Comparison of ENCODE assay signal across 8 mouse cellular contexts in genomic region chr15:98992086-98992912, GRCm38 (mm10). TPM values are rescaled to one million over a fixed set of nuclear protein-coding genes. Genes with fewer than 3 reads are reported as not detected.
DNase-seq lines count a peak whose midpoint lies in the region; ATAC-seq and TF ChIP-seq lines count a peak whose summit lies in the region.

No protein-coding gene starts in this region.

- no peak for TF ChIP-seq POLR2A in olfactory bulb, adult 2 months (IDR thresholded peaks at IDR 0.05; ENCODE audit: insufficient read depth, low read depth, low read length)

- WGBS in embryonic facial prominence, embryonic 13.5 days = 24% methylated on average over 17 of the region's 17 CpGs
- WGBS in lung, embryonic 15.5 days = 28% methylated on average over 17 of the region's 17 CpGs
- 12% methylated on average over 17 of the region's 17 CpGs for WGBS in olfactory bulb, adult 2 months

- H3K9ac ChIP-seq in embryonic facial prominence, embryonic 13.5 days = peak overlapping the region; percentile 78; the same call in 1 of the 2 replicates
- peak overlapping the region; percentile 55 for H3K9ac ChIP-seq in lung, embryonic 15.5 days

- ATAC-seq in embryonic facial prominence, embryonic 13.5 days (ENCODE audit: insufficient number of reproducible peaks, insufficient read depth, low FRiP score, low TSS enrichment, low read depth) = no peak
- peak; percentile 47; the same call in 1 of the 2 replicates for ATAC-seq in lung, embryonic 15.5 days (ENCODE audit: borderline replicate concordance, extremely low read depth, low FRiP score, low TSS enrichment)

- H3K4me3 ChIP-seq in embryonic facial prominence, embryonic 13.5 days = peak overlapping the region; percentile 48
- H3K4me3 ChIP-seq in lung, embryonic 15.5 days = peak overlapping the region; percentile 37
- no peak overlapping the region for H3K4me3 ChIP-seq in olfactory bulb, adult 2 months (ENCODE audit: insufficient read depth, low read depth, low read length)

- no peaks in the 10 kb centered on the region for H3K27me3 ChIP-seq in embryonic facial prominence, embryonic 13.5 days
- no peaks in the 10 kb centered on the region for H3K27me3 ChIP-seq in lung, embryonic 15.5 days

- peak overlapping the region; percentile 73 for H3K4me2 ChIP-seq in embryonic facial prominence, embryonic 13.5 days
- H3K4me2 ChIP-seq in lung, embryonic 15.5 days = peak overlapping the region; percentile 71

- DNase-seq in A20 (ENCODE audit: low read depth, low spot score) (peak; percentile 92), NIH3T3 (ENCODE audit: low read depth) (peak; percentile 74)
- DNase-seq in heart, postnatal 36 days = peak; percentile 55 to 66
- DNase-seq in layer of hippocampus, adult 9-11 months = peak; percentile 92
- DNase-seq in ovary, postnatal 36 days (ENCODE audit: low spot score) = no peak

- H3K9me3 ChIP-seq in embryonic facial prominence, embryonic 13.5 days = no peaks in the 10 kb centered on the region
- H3K9me3 ChIP-seq in lung, embryonic 15.5 days = no peaks in the 10 kb centered on the region

- intact Hi-C loops in heart, postnatal 36 days (cut with DNase I) = no loop called here

- H3K4me1 ChIP-seq in embryonic facial prominence, embryonic 13.5 days = peaks cover 50% of the 10 kb centered on the region
- peaks cover 48% of the 10 kb centered on the region for H3K4me1 ChIP-seq in lung, embryonic 15.5 days
- peaks cover 32% of the 10 kb centered on the region for H3K4me1 ChIP-seq in olfactory bulb, adult 2 months (ENCODE audit: control insufficient read depth, insufficient read depth, low read length)

- H3K36me3 ChIP-seq in embryonic facial prominence, embryonic 13.5 days = no peaks in the 10 kb centered on the region
- H3K36me3 ChIP-seq in lung, embryonic 15.5 days = no peaks in the 10 kb centered on the region

- H3K27ac ChIP-seq in embryonic facial prominence, embryonic 13.5 days = peak overlapping the region; percentile 91
- H3K27ac ChIP-seq in lung, embryonic 15.5 days = peak overlapping the region; percentile 93
- peak overlapping the region; percentile 93 for H3K27ac ChIP-seq in olfactory bulb, adult 2 months (ENCODE audit: insufficient read depth, low read depth, low read length)

- TF ChIP-seq CTCF in olfactory bulb, adult 2 months (IDR thresholded peaks at IDR 0.05; ENCODE audit: insufficient read depth, low read depth, low read length) = no peak

RNA-seq across cellular contexts. Expression of gene Tuba1c, which starts 37.4 kb away (rescaled TPM):
- polyA plus RNA-seq in embryonic facial prominence, embryonic 13.5 days (2015; fragmentation: Nextera tagmentation; extraction: Ambion mirVana) = 109 and 124 TPM in 2 replicates
- 10 to 100 TPM; 29.7 to 33.9 TPM for total RNA-seq in heart, postnatal 36 days (2021)
- 211 and 224 TPM in 2 replicates for polyA plus RNA-seq in lung, embryonic 15.5 days (2015; fragmentation: Nextera tagmentation; extraction: Ambion mirVana)
- not detected in 2 replicates for polyA plus RNA-seq in olfactory bulb, adult 2 months (2012; ENCODE audit: insufficient read depth, insufficient read length, low replicate concordance, missing spikeins)

RNA-seq across cellular contexts. Expression of gene Tuba1a, which starts 38.8 kb away (rescaled TPM):
- 1,291 and 1,480 TPM in 2 replicates for polyA plus RNA-seq in embryonic facial prominence, embryonic 13.5 days (2015; fragmentation: Nextera tagmentation; extraction: Ambion mirVana)
- 10 to 100 TPM; 73.0 to 74.5 TPM for total RNA-seq in heart, postnatal 36 days (2021)
- polyA plus RNA-seq in lung, embryonic 15.5 days (2015; fragmentation: Nextera tagmentation; extraction: Ambion mirVana) = 1,060 and 1,067 TPM in 2 replicates
- 1,035 TPM in 1 of 2 replicates, not detected in the other for polyA plus RNA-seq in olfactory bulb, adult 2 months (2012; ENCODE audit: insufficient read depth, insufficient read length, low replicate concordance, missing spikeins)

RNA-seq across cellular contexts. Expression of gene Gm49450, which starts 38.9 kb away (rescaled TPM):
- not detected in 2 replicates for polyA plus RNA-seq in embryonic facial prominence, embryonic 13.5 days (2015; fragmentation: Nextera tagmentation; extraction: Ambion mirVana)
- not detected for total RNA-seq in heart, postnatal 36 days (2021)
- polyA plus RNA-seq in lung, embryonic 15.5 days (2015; fragmentation: Nextera tagmentation; extraction: Ambion mirVana) = not detected in 2 replicates
- polyA plus RNA-seq in olfactory bulb, adult 2 months (2012; ENCODE audit: insufficient read depth, insufficient read length, low replicate concordance, missing spikeins) = not detected in 2 replicates

RNA-seq across cellular contexts. Expression of gene Tuba1b, which starts 57.9 kb away (rescaled TPM):
- 1,422 and 1,651 TPM in 2 replicates for polyA plus RNA-seq in embryonic facial prominence, embryonic 13.5 days (2015; fragmentation: Nextera tagmentation; extraction: Ambion mirVana)
- 100 to 1,000 TPM; 130 to 145 TPM for total RNA-seq in heart, postnatal 36 days (2021)
- polyA plus RNA-seq in lung, embryonic 15.5 days (2015; fragmentation: Nextera tagmentation; extraction: Ambion mirVana) = 1,916 and 1,998 TPM in 2 replicates
- polyA plus RNA-seq in olfactory bulb, adult 2 months (2012; ENCODE audit: insufficient read depth, insufficient read length, low replicate concordance, missing spikeins) = 649 and 1,228 TPM in 2 replicates

Comparison
In these comparisons a context has a peak if more than half of its experiments do, and no peak if none do; other contexts are left out.
1. RNA of gene Tuba1c, which starts 37.4 kb away (polyA plus RNA-seq): 211 to 224 TPM in lung, embryonic 15.5 days and 109 to 124 TPM in embryonic facial prominence, embryonic 13.5 days; not detected in olfactory bulb, adult 2 months; every median in the first group is over 100 times any median in the second.
2. Peak in every context shown above with its lines, with median percentiles within 50 percentile points of each other: H3K27ac ChIP-seq.